ENCODE assay signal across 19 mouse cellular contexts in genomic region chr6:114842131-114842530, GRCm38 (mm10).
DNase-seq lines count a peak whose midpoint lies in the region; ATAC-seq and TF ChIP-seq lines count a peak whose summit lies in the region.
"Had no signal": no experiment of that assay in that cellular context is flagged by ENCODE, and none has a peak within 500 bp of the region (broad histone marks: within the 10 kb centered on the region; RNA-seq: fewer than 3 reads in every experiment).

No protein-coding gene starts in this region.

- no peak for TF ChIP-seq POLR2A in CH12.LX (IDR thresholded peaks at IDR 0.05; ENCODE audit: low read depth, low read length)

- in situ Hi-C loops in CH12.LX (cut with MboI; ENCODE audit: low pct_ligation_motif_present, low pct_unique_long_range_greater_than_20kb, low sequenced_read_pairs): no loop called here

- H3K4me3 ChIP-seq in heart, embryonic 10.5 days: no peak overlapping the region
- H3K4me3 ChIP-seq in CH12.LX (replicated peaks in 1 of 3; ENCODE audit: low read depth in 2 of 3, low read length in 2 of 3, poor library complexity in 1 of 3): no peak overlapping the region
- no peak overlapping the region for H3K4me3 ChIP-seq in embryonic facial prominence, embryonic 14.5 days (ENCODE audit: low read depth, low read length)
- no peak overlapping the region for H3K4me3 ChIP-seq in limb, embryonic 15.5 days
- H3K4me3 ChIP-seq: forebrain, embryonic 15.5 days; neural tube, embryonic 12.5 days had no signal

- dilution Hi-C loops in CH12.LX (cut with MboI; ENCODE audit: extremely low pct_ligation_motif_present, extremely low pct_unique_long_range_greater_than_20kb, low sequenced_read_pairs): no loop called here

- 75% methylated on average over 3 of the region's 3 CpGs for WGBS in heart, embryonic 10.5 days
- 42% methylated on average over 3 of the region's 3 CpGs for WGBS in embryonic facial prominence, embryonic 14.5 days
- WGBS in limb, embryonic 15.5 days: 22% methylated on average over 3 of the region's 3 CpGs

- ATAC-seq in embryonic facial prominence, embryonic 14.5 days (ENCODE audit: low read depth): no peak
- no peak for ATAC-seq in limb, embryonic 15.5 days (ENCODE audit: insufficient number of reproducible peaks, low FRiP score, low TSS enrichment, low read depth)
- ATAC-seq: forebrain, embryonic 15.5 days; inflammation-experienced regulatory T-cells, adult 6 months had no signal

- H3K4me2 ChIP-seq in CH12.LX (ENCODE audit: insufficient read depth, low read depth, poor library complexity, severe bottlenecking): peak overlapping the region; percentile 52
- H3K4me2 ChIP-seq in embryonic facial prominence, embryonic 14.5 days (ENCODE audit: low read depth, low read length): no peak overlapping the region
- H3K4me2 ChIP-seq in limb, embryonic 15.5 days: no peak overlapping the region
- H3K4me2 ChIP-seq: forebrain, embryonic 15.5 days; neural tube, embryonic 12.5 days had no signal

- peak overlapping the region; percentile 41 for H3K9ac ChIP-seq in CH12.LX (ENCODE audit: insufficient read depth, low read depth)
- no peak overlapping the region for H3K9ac ChIP-seq in embryonic facial prominence, embryonic 14.5 days (ENCODE audit: low read depth, low read length)
- H3K9ac ChIP-seq in limb, embryonic 15.5 days: no peak overlapping the region
- H3K9ac ChIP-seq: forebrain, embryonic 15.5 days; neural tube, embryonic 12.5 days had no signal

- 0 out of 2 replicates have a peak overlapping the region, but pooled peaks have one; percentile 36 for H3K27ac ChIP-seq in heart, embryonic 10.5 days
- H3K27ac ChIP-seq in CH12.LX (ENCODE audit: insufficient read depth, low read depth): peak overlapping the region; percentile 99
- H3K27ac ChIP-seq in embryonic facial prominence, embryonic 14.5 days (replicated peaks; ENCODE audit: low read depth, low read length): peak overlapping the region; percentile 12; the same call in 1 of the 2 replicates
- H3K27ac ChIP-seq in limb, embryonic 15.5 days: peak overlapping the region; percentile 61
- H3K27ac ChIP-seq: forebrain, embryonic 15.5 days; neural tube, embryonic 12.5 days had no signal

- H3K36me3 ChIP-seq in heart, embryonic 10.5 days: 0 out of 2 replicates have a peak, but pooled peaks cover 2% of the 10 kb centered on the region
- H3K36me3 ChIP-seq in CH12.LX (replicated peaks in 1 of 2; ENCODE audit: control insufficient read depth in 1 of 2, insufficient read depth in 1 of 2, low read length in 1 of 2): peaks cover 0 to 7% of the 10 kb centered on the region in 2 experiments
- H3K36me3 ChIP-seq in embryonic facial prominence, embryonic 14.5 days (ENCODE audit: control insufficient read depth, insufficient read depth, low read length): no peaks in the 10 kb centered on the region
- H3K36me3 ChIP-seq in limb, embryonic 15.5 days: no peaks in the 10 kb centered on the region
- H3K36me3 ChIP-seq: forebrain, embryonic 15.5 days; neural tube, embryonic 12.5 days had no signal

- H3K9me3 ChIP-seq in heart, embryonic 10.5 days: no peaks in the 10 kb centered on the region
- H3K9me3 ChIP-seq in CH12.LX (replicated peaks; ENCODE audit: low read length): peaks cover 13% of the 10 kb centered on the region
- H3K9me3 ChIP-seq in embryonic facial prominence, embryonic 14.5 days (ENCODE audit: control insufficient read depth, low read length): peaks cover 10% of the 10 kb centered on the region; the same call in 1 of the 2 replicates
- no peaks in the 10 kb centered on the region for H3K9me3 ChIP-seq in limb, embryonic 15.5 days
- H3K9me3 ChIP-seq: forebrain, embryonic 15.5 days; neural tube, embryonic 12.5 days had no signal

- peaks cover 57% of the 10 kb centered on the region for H3K4me1 ChIP-seq in heart, embryonic 10.5 days
- peaks cover 42 to 77% of the 10 kb centered on the region in 2 experiments for H3K4me1 ChIP-seq in CH12.LX (ENCODE audit: control insufficient read depth in 1 of 2, insufficient read depth in 2 of 2)
- peaks cover 36% of the 10 kb centered on the region for H3K4me1 ChIP-seq in embryonic facial prominence, embryonic 14.5 days (ENCODE audit: control insufficient read depth, insufficient read depth, low read length)
- H3K4me1 ChIP-seq in limb, embryonic 15.5 days: peaks cover 46% of the 10 kb centered on the region

- no peak for DNase-seq in heart, embryonic 10.5 days (ENCODE audit: low spot score)
- DNase-seq in heart, postnatal 36 days: no peak
- peak; percentile 21 for DNase-seq in CH12.LX (ENCODE audit: extremely low read depth)
- DNase-seq in embryonic facial prominence, embryonic 14.5 days (ENCODE audit: low spot score): no peak
- DNase-seq in embryo, embryonic 10.5 days (ENCODE audit: low spot score): no peak
- DNase-seq in thymus, adult 18-20 months: no peak
- DNase-seq in layer of hippocampus, adult 9-11 months: no peak
- DNase-seq: cerebellum, adult 8-10 months; heart, adult 11 months; kidney, adult 9 months; lung, adult 18-20 months; lung, postnatal 36 days; midbrain, embryonic 14.5 days; retina, postnatal 1 day; spleen, adult 18-20 months had no signal

- no peaks in the 10 kb centered on the region for H3K27me3 ChIP-seq in heart, embryonic 10.5 days (ENCODE audit: insufficient read depth, poor library complexity, severe bottlenecking)
- H3K27me3 ChIP-seq in CH12.LX (replicated peaks): no peaks in the 10 kb centered on the region
- H3K27me3 ChIP-seq in embryonic facial prominence, embryonic 14.5 days (replicated peaks; ENCODE audit: control insufficient read depth, insufficient read depth, low read length): no peaks in the 10 kb centered on the region
- H3K27me3 ChIP-seq in limb, embryonic 15.5 days: no peaks in the 10 kb centered on the region
- H3K27me3 ChIP-seq: forebrain, embryonic 15.5 days; neural tube, embryonic 12.5 days had no signal

- TF ChIP-seq RAD21 in CH12.LX (IDR thresholded peaks at IDR 0.05; ENCODE audit: low read depth, low read length): no peak

- peak; percentile 56 for TF ChIP-seq EP300 in CH12.LX (IDR thresholded peaks at IDR 0.05; ENCODE audit: low read length)

- intact Hi-C loops in heart, postnatal 36 days (cut with DNase I): no loop called here

- no peak for TF ChIP-seq CTCF in CH12.LX (conservative IDR thresholded peaks at IDR 0.05 in 1 of 2, IDR thresholded peaks at IDR 0.05 in 1 of 2; ENCODE audit: low read depth in 2 of 2, low read length in 2 of 2)

- H3K79me2 ChIP-seq in CH12.LX (replicated peaks; ENCODE audit: control insufficient read depth, extremely low read depth, insufficient read depth, poor library complexity, severe bottlenecking): no peaks in the 10 kb centered on the region

TF ChIP-seq in CH12.LX, 34 proteins besides CTCF, POLR2A, EP300 and RAD21:
- TF ChIP-seq ELF1 (IDR thresholded peaks at IDR 0.05; ENCODE audit: low read depth, low read length): no peak
- 0 out of 2 replicates have a peak, but pooled peaks have one; percentile 25 for TF ChIP-seq SIN3A (IDR thresholded peaks at IDR 0.05; ENCODE audit: low read length)
- no peak for TF ChIP-seq ZMIZ1 (IDR thresholded peaks at IDR 0.05; ENCODE audit: low read depth, low read length)
- TF ChIP-seq IRF4 (IDR thresholded peaks at IDR 0.05; ENCODE audit: low read depth, low read length): peak; percentile 49
- no peak for TF ChIP-seq JUND (conservative IDR thresholded peaks at IDR 0.05; ENCODE audit: low read depth, low read length)
- no peak for TF ChIP-seq UBTF (IDR thresholded peaks at IDR 0.05; ENCODE audit: low read depth, low read length)
- peak; percentile 52; the same call in 1 of the 2 replicates for TF ChIP-seq MAX (IDR thresholded peaks at IDR 0.05; ENCODE audit: low read length)
- peak; percentile 65 for TF ChIP-seq BHLHE40 (IDR thresholded peaks at IDR 0.05; ENCODE audit: low read depth, low read length)
- no peak for TF ChIP-seq JUN (IDR thresholded peaks at IDR 0.05; ENCODE audit: insufficient read depth, low read depth, low read length)
- TF ChIP-seq E2F4 (IDR thresholded peaks at IDR 0.05; ENCODE audit: insufficient replicate concordance, low read depth, low read length): no peak
- TF ChIP-seq TBP (conservative IDR thresholded peaks at IDR 0.05; ENCODE audit: low read depth, low read length): no peak
- TF ChIP-seq ZC3H11A (IDR thresholded peaks at IDR 0.05; ENCODE audit: low read depth, low read length): no peak
- no peak for TF ChIP-seq MXI1 (IDR thresholded peaks at IDR 0.05; ENCODE audit: low read depth, low read length)
- TF ChIP-seq ZNF384 (IDR thresholded peaks at IDR 0.05; ENCODE audit: low read depth, low read length): no peak
- TF ChIP-seq KAT2A (IDR thresholded peaks at IDR 0.05; ENCODE audit: insufficient replicate concordance, low read length): no peak
- TF ChIP-seq ETS1 (conservative IDR thresholded peaks at IDR 0.05; ENCODE audit: low read depth, low read length): peak; percentile 7; the same call in 1 of the 2 replicates
- TF ChIP-seq MYC (IDR thresholded peaks at IDR 0.05; ENCODE audit: low read depth, low read length): no peak
- TF ChIP-seq POLR2AphosphoS2 (IDR thresholded peaks at IDR 0.05; ENCODE audit: low read depth, low read length): no peak
- TF ChIP-seq CHD1 (IDR thresholded peaks at IDR 0.05; ENCODE audit: low read depth, low read length): 0 out of 2 replicates have a peak, but pooled peaks have one; percentile 30
- TF ChIP-seq TCF12 (IDR thresholded peaks at IDR 0.05; ENCODE audit: low read depth, low read length): 0 out of 2 replicates have a peak, but pooled peaks have one; percentile 20
- peak; percentile 59; the same call in 1 of the 2 replicates for TF ChIP-seq MAZ (IDR thresholded peaks at IDR 0.05; ENCODE audit: low read depth, low read length)
- TF ChIP-seq NRF1 (IDR thresholded peaks at IDR 0.05; ENCODE audit: low read depth, low read length): no peak
- TF ChIP-seq USF1 (IDR thresholded peaks at IDR 0.05; ENCODE audit: low read depth, low read length): no peak
- TF ChIP-seq SMC3 (IDR thresholded peaks at IDR 0.05; ENCODE audit: low read depth, low read length): no peak
- no peak for TF ChIP-seq MEF2A (IDR thresholded peaks at IDR 0.05; ENCODE audit: borderline replicate concordance, low read depth, low read length)
- TF ChIP-seq USF2 (conservative IDR thresholded peaks at IDR 0.05; ENCODE audit: low read depth, low read length): no peak
- no peak for TF ChIP-seq ZKSCAN1 (IDR thresholded peaks at IDR 0.05; ENCODE audit: borderline replicate concordance, low read depth, low read length)

Comparison
In these comparisons a context has a peak if more than half of its experiments do, and no peak if none do; other contexts are left out.
1. H3K27ac ChIP-seq: peak in every context shown above with its lines; median percentile 99 in CH12.LX; 61 in limb, embryonic 15.5 days; 36 in heart, embryonic 10.5 days; 12 in embryonic facial prominence, embryonic 14.5 days.